Mouse (Mus musculus): ENCODE data around the gene Ica1. TPM values are rescaled to one million over a fixed set of nuclear protein-coding genes. Genes with fewer than 3 reads are reported as not detected.
A peak's percentile ranks its signal among the peaks of the same experiment; 100 is the strongest.

The Ica1 gene
- polyA plus RNA-seq (2015; fragmentation: Nextera tagmentation; extraction: Ambion mirVana), result 16.6 and 19.0 TPM in 2 replicates

GRCm38 (mm10) chr6:8778296-8778649 is at the start of gene Ica1:
Gene Ica1 (minus strand): TSS chr6:8778488.
- Histone ChIP-seq H3K4me2 (peak within 1 kb of the TSS; percentile 96), H3K9ac (peak within 1 kb of the TSS; percentile 78), H3K27me3 (peaks cover 25% of the 10 kb centered on the region), H3K4me1 (peaks cover 12% of the 10 kb centered on the region), H3K27ac (peak within 1 kb of the TSS; percentile 33; the same call in 1 of the 2 replicates), H3K9me3 (no peaks in the 10 kb centered on the region), H3K4me3 (peak within 1 kb of the TSS; percentile 71), H3K36me3 (no peaks in the 10 kb centered on the region)
- WGBS, result 2% methylated on average over 16 of the region's 16 CpGs
- ATAC-seq (ENCODE audit: insufficient number of reproducible peaks, insufficient read depth, low FRiP score, low TSS enrichment, low read depth), result peak; percentile 46

- WGBS, result 90% methylated on average over 2 of the region's 2 CpGs
- Histone ChIP-seq H3K4me1 (no peaks in the 10 kb centered on the region), H3K4me2 (no peak overlapping the region), H3K36me3 (no peaks in the 10 kb centered on the region), H3K27me3 (no peaks in the 10 kb centered on the region), H3K27ac (no peak overlapping the region), H3K4me3 (no peak overlapping the region), H3K9me3 (no peaks in the 10 kb centered on the region), H3K9ac (no peak overlapping the region)
- no peak for ATAC-seq (ENCODE audit: insufficient number of reproducible peaks, insufficient read depth, low FRiP score, low TSS enrichment, low read depth)
Observed at GRCm38 (mm10) chr6:8819866-8820265, 41.6 kb upstream of the Ica1 start.

GRCm38 (mm10) chr6:8814332-8815002 is 36.2 kb upstream of the Ica1 start:
- no peak overlapping the region for H3K9ac ChIP-seq
- no peak overlapping the region for H3K4me2 ChIP-seq
- no peak overlapping the region for H3K27ac ChIP-seq
- no peak overlapping the region for H3K4me3 ChIP-seq
- 64% methylated on average over 6 of the region's 6 CpGs for WGBS
- no peak for ATAC-seq (ENCODE audit: insufficient number of reproducible peaks, insufficient read depth, low FRiP score, low TSS enrichment, low read depth)
- H3K36me3 ChIP-seq, result no peaks in the 10 kb centered on the region
- no peaks in the 10 kb centered on the region for H3K9me3 ChIP-seq
- no peaks in the 10 kb centered on the region for H3K4me1 ChIP-seq
- no peaks in the 10 kb centered on the region for H3K27me3 ChIP-seq

GRCm38 (mm10) chr6:8802561-8803150 is 24.4 kb upstream of the Ica1 start:
- ATAC-seq (ENCODE audit: insufficient number of reproducible peaks, insufficient read depth, low FRiP score, low TSS enrichment, low read depth), result no peak
- no peak overlapping the region for H3K4me2 ChIP-seq
- no peaks in the 10 kb centered on the region for H3K4me1 ChIP-seq
- no peaks in the 10 kb centered on the region for H3K27me3 ChIP-seq
- no peak overlapping the region for H3K27ac ChIP-seq
- H3K4me3 ChIP-seq, result no peak overlapping the region
- no peaks in the 10 kb centered on the region for H3K9me3 ChIP-seq
- no peaks in the 10 kb centered on the region for H3K36me3 ChIP-seq
- H3K9ac ChIP-seq, result no peak overlapping the region
- WGBS, result 58% methylated on average over 3 of the region's 3 CpGs

GRCm38 (mm10) chr6:8792385-8792784 is 14.1 kb upstream of the Ica1 start:
- no peaks in the 10 kb centered on the region for H3K4me1 ChIP-seq
- no peaks in the 10 kb centered on the region for H3K36me3 ChIP-seq
- no peak overlapping the region for H3K27ac ChIP-seq
- no peaks in the 10 kb centered on the region for H3K27me3 ChIP-seq
- WGBS, result 90% methylated on average over 5 of the region's 5 CpGs
- peaks cover 2% of the 10 kb centered on the region; the same call in 1 of the 2 replicates for H3K9me3 ChIP-seq
- no peak overlapping the region for H3K4me3 ChIP-seq
- no peak overlapping the region for H3K9ac ChIP-seq
- ATAC-seq (ENCODE audit: insufficient number of reproducible peaks, insufficient read depth, low FRiP score, low TSS enrichment, low read depth), result no peak
- H3K4me2 ChIP-seq, result no peak overlapping the region

- Histone ChIP-seq H3K36me3 (no peaks in the 10 kb centered on the region), H3K27me3 (no peaks in the 10 kb centered on the region), H3K4me2 (no peak overlapping the region), H3K27ac (no peak overlapping the region), H3K9me3 (peaks cover 2% of the 10 kb centered on the region; the same call in 1 of the 2 replicates), H3K9ac (no peak overlapping the region), H3K4me3 (no peak overlapping the region), H3K4me1 (no peaks in the 10 kb centered on the region)
- ATAC-seq (ENCODE audit: insufficient number of reproducible peaks, insufficient read depth, low FRiP score, low TSS enrichment, low read depth), result no peak
- WGBS, result 75% methylated on average over 3 of the region's 3 CpGs
Observed at GRCm38 (mm10) chr6:8791781-8792180, 13.5 kb upstream of the Ica1 start.

- Histone ChIP-seq H3K36me3 (no peaks in the 10 kb centered on the region), H3K4me3 (no peak overlapping the region), H3K9me3 (no peaks in the 10 kb centered on the region), H3K4me1 (peaks cover 12% of the 10 kb centered on the region), H3K27me3 (peaks cover 25% of the 10 kb centered on the region), H3K9ac (no peak overlapping the region), H3K4me2 (no peak overlapping the region), H3K27ac (no peak overlapping the region)
- ATAC-seq (ENCODE audit: insufficient number of reproducible peaks, insufficient read depth, low FRiP score, low TSS enrichment, low read depth), result no peak
Observed at GRCm38 (mm10) chr6:8780618-8781017, 2.3 kb upstream of the Ica1 start.

GRCm38 (mm10) chr6:8777411-8778295 is 635 bp downstream of the Ica1 start:
- H3K4me2 ChIP-seq, result peak overlapping the region; percentile 96
- H3K4me1 ChIP-seq, result peaks cover 12% of the 10 kb centered on the region
- WGBS, result under 1% methylated on average over 64 of the region's 69 CpGs
- H3K36me3 ChIP-seq, result no peaks in the 10 kb centered on the region
- peak; percentile 85 for ATAC-seq (ENCODE audit: insufficient number of reproducible peaks, insufficient read depth, low FRiP score, low TSS enrichment, low read depth)
- H3K9ac ChIP-seq, result peak overlapping the region; percentile 78
- peak overlapping the region; percentile 71 for H3K4me3 ChIP-seq
- H3K27me3 ChIP-seq, result peaks cover 25% of the 10 kb centered on the region
- H3K27ac ChIP-seq, result peak overlapping the region; percentile 33; the same call in 1 of the 2 replicates
- H3K9me3 ChIP-seq, result no peaks in the 10 kb centered on the region

- H3K4me2 ChIP-seq, result no peak overlapping the region
- no peak overlapping the region for H3K27ac ChIP-seq
- no peaks in the 10 kb centered on the region for H3K9me3 ChIP-seq
- peaks cover 14% of the 10 kb centered on the region for H3K4me1 ChIP-seq
- ATAC-seq (ENCODE audit: insufficient number of reproducible peaks, insufficient read depth, low FRiP score, low TSS enrichment, low read depth), result no peak
- no peaks in the 10 kb centered on the region for H3K27me3 ChIP-seq
- no peak overlapping the region for H3K4me3 ChIP-seq
- WGBS, result 82% methylated on average over 7 of the region's 7 CpGs
- peak overlapping the region; percentile 1; the same call in 1 of the 2 replicates for H3K9ac ChIP-seq
- no peaks in the 10 kb centered on the region for H3K36me3 ChIP-seq
Observed at GRCm38 (mm10) chr6:8771539-8771938, 6.7 kb downstream of the Ica1 start.

- 68% methylated on average over 10 of the region's 10 CpGs for WGBS
- H3K36me3 ChIP-seq, result no peaks in the 10 kb centered on the region
- H3K4me2 ChIP-seq, result no peak overlapping the region
- H3K27me3 ChIP-seq, result no peaks in the 10 kb centered on the region
- no peak for ATAC-seq (ENCODE audit: insufficient number of reproducible peaks, insufficient read depth, low FRiP score, low TSS enrichment, low read depth)
- no peak overlapping the region for H3K27ac ChIP-seq
- H3K4me1 ChIP-seq, result peaks cover 14% of the 10 kb centered on the region
- H3K4me3 ChIP-seq, result no peak overlapping the region
- H3K9me3 ChIP-seq, result no peaks in the 10 kb centered on the region
- no peak overlapping the region for H3K9ac ChIP-seq
Observed at GRCm38 (mm10) chr6:8770341-8770740, 7.9 kb downstream of the Ica1 start.

GRCm38 (mm10) chr6:8769803-8770202 is 8.5 kb downstream of the Ica1 start:
- H3K9me3 ChIP-seq, result no peaks in the 10 kb centered on the region
- H3K9ac ChIP-seq, result no peak overlapping the region; the same call in 1 of the 2 replicates
- WGBS, result 36% methylated on average over 6 of the region's 6 CpGs
- H3K27ac ChIP-seq, result no peak overlapping the region
- peaks cover 14% of the 10 kb centered on the region for H3K4me1 ChIP-seq
- no peak for ATAC-seq (ENCODE audit: insufficient number of reproducible peaks, insufficient read depth, low FRiP score, low TSS enrichment, low read depth)
- no peaks in the 10 kb centered on the region for H3K36me3 ChIP-seq
- no peak overlapping the region for H3K4me2 ChIP-seq
- no peaks in the 10 kb centered on the region for H3K27me3 ChIP-seq
- no peak overlapping the region for H3K4me3 ChIP-seq

All from embryonic facial prominence, embryonic 13.5 days (tissue).